Mouse (Mus musculus) brain, embryonic 14.5 days (tissue): Measurements from ENCODE around the gene Cep290.

Experiments
- CTCF ChIP-seq: fragments of 200-500 bp; IDR thresholded peaks from 2 replicates; pipeline ENCODE4 v1.5.1; 2012; ENCODE audit warnings: inconsistent platforms, mild to moderate bottlenecking, moderate library complexity, borderline replicate concordance; ENCODE audit not compliant: insufficient read depth, insufficient read length; ENCODE audit errors: extremely low read depth
- POLR2A ChIP-seq: fragments of 200-500 bp; IDR thresholded peaks from 2 replicates; pipeline ENCODE4 v1.6.1; 2012; ENCODE audit warnings: mild to moderate bottlenecking, inconsistent platforms, borderline replicate concordance; ENCODE audit not compliant: poor library complexity, insufficient read depth, insufficient read length, severe bottlenecking; ENCODE audit errors: extremely low read depth

DNA sequence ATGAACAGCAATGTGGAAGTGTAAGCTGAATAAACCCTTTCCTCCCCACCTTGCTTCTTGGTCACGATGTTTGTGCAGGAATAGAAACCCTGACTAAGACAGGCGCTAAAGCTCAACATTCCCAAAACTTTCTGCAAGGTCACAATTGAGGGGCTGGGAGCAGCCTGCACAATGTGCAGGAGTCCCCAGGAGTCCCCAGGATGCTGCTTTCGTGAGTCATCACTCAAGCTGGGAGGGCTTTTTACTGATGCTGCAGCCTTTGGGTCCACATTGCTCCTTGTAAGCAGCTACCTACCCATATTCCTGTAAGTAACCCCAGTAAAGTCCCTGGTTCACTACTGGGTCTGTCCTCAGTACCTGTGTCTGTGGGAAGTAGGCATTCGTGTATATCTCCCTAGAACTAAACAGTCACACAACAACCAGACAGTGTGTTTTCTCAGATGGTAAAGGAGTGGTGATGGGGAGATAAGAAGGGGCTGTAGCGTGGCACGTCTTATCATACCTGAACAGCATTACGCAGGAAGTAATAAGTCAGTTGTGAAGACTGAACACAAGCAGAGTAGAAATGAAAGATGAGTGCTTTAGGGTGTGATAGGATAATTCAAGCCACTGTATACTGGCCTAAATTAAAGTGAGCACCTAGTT, 87.3 kb downstream of the Cep290 start:
- TF ChIP-seq CTCF = no peak
- TF ChIP-seq POLR2A = no peak
